Mouse (Mus musculus) neural tube, embryonic 13.5 days (tissue): ENCODE data around the gene Psmb1. TPM values are rescaled to one million over a fixed set of nuclear protein-coding genes. Genes with fewer than 3 reads are reported as not detected.
A peak's percentile ranks its signal among the peaks of the same experiment; 100 is the strongest.

Source experiments
- ATAC-seq: fragments of 200-750 bp; cut with Nextera tagmentation; 2 replicates; pipeline ENCODE4 v1.8.0; 2017; ENCODE audit warnings: low read depth, mild to moderate bottlenecking, moderate TSS enrichment, moderate library complexity
- H3K27ac ChIP-seq: fragments of 300-500 bp; sonication (generic); replicated peaks from 2 replicates; pipeline ENCODE4 v1.5.1; 2015; ENCODE audit warnings: moderate library complexity, mild to moderate bottlenecking, inconsistent platforms
- H3K27me3 ChIP-seq: fragments of 300-500 bp; sonication (generic); 2 replicates; pipeline ENCODE4 v1.6.1; 2015; ENCODE audit warnings: mild to moderate bottlenecking, inconsistent platforms
- H3K36me3 ChIP-seq: fragments of 300-500 bp; sonication (generic); 2 replicates; pipeline ENCODE4 v1.6.1; 2015; ENCODE audit warnings: mild to moderate bottlenecking, inconsistent platforms
- H3K4me1 ChIP-seq: fragments of 300-500 bp; sonication (generic); replicated peaks from 2 replicates; pipeline ENCODE4 v1.6.1; 2015; ENCODE audit warnings: inconsistent platforms
- H3K4me2 ChIP-seq: fragments of 300-500 bp; sonication (generic); 2 replicates; pipeline ENCODE4 v1.6.1; 2015; ENCODE audit warnings: inconsistent platforms, mild to moderate bottlenecking, moderate library complexity
- H3K4me3 ChIP-seq: fragments of 300-500 bp; sonication (generic); 2 replicates; pipeline ENCODE4 v1.5.1; 2015; ENCODE audit warnings: mild to moderate bottlenecking, inconsistent platforms
- H3K9ac ChIP-seq: fragments of 300-500 bp; sonication (generic); 2 replicates; pipeline ENCODE4 v1.6.1; 2015; ENCODE audit warnings: moderate library complexity, mild to moderate bottlenecking, inconsistent platforms
- H3K9me3 ChIP-seq: fragments of 300-500 bp; sonication (generic); 2 replicates; pipeline ENCODE4 v1.6.1; 2016; ENCODE audit warnings: inconsistent platforms
- WGBS: fragments of 180-500 bp; shearing (Covaris S2); methylation state at CpG from one replicate; pipeline ENCODE4 v1.1.7; 2015; 5-methylcytosine and 5-hydroxymethylcytosine counted together
- polyA plus RNA-seq: library from polyadenylated mRNA; unstranded; fragments of >200 nt; fragmentation: Nextera tagmentation; extraction: Ambion mirVana; gene quantifications from 2 replicates; pipeline ENCODE4 v1.2.1, GENCODE M21; 2015

Psmb1 gene
- polyA plus RNA-seq, 1 experiment from 2014 or later, result 289 TPM

GRCm38 (mm10) chr17:15526304-15526703, 26.8 kb upstream of the Psmb1 start:
- H3K4me1 ChIP-seq, result peaks cover 21% of the 10 kb centered on the region
- H3K36me3 ChIP-seq, result peaks cover 36% of the 10 kb centered on the region
- no peak overlapping the region for H3K27ac ChIP-seq
- 18% methylated on average over 10 of the region's 10 CpGs for WGBS
- H3K9me3 ChIP-seq, result no peaks in the 10 kb centered on the region
- H3K27me3 ChIP-seq, result no peaks in the 10 kb centered on the region
- H3K4me2 ChIP-seq, result peak overlapping the region; percentile 64
- no peak for ATAC-seq
- peak overlapping the region; percentile 87 for H3K9ac ChIP-seq
- peak overlapping the region; percentile 83 for H3K4me3 ChIP-seq

DNA sequence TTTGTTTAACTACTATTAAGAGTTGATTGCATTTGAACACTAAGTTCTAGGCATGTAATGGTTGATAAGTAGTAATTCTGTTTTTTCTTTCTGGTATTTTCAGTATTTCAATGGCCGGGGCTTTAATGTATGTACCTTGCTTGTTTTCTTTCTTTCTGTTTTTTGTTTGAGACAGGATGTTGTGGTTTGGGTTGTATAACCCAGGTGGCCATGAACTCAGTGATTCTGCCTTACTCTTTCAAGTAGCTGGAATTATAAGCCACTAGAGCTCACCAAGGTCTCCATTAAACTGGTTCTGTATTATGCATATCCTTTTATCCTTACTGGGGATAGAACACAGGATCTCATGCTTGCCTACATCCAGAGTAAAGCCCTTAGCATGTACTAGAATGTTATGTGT, 19.2 kb upstream of the Psmb1 start:
- Histone ChIP-seq H3K4me1 (no peaks in the 10 kb centered on the region), H3K4me2 (no peak overlapping the region), H3K27me3 (no peaks in the 10 kb centered on the region), H3K9me3 (no peaks in the 10 kb centered on the region), H3K36me3 (peaks cover 93% of the 10 kb centered on the region), H3K9ac (no peak overlapping the region), H3K27ac (no peak overlapping the region), H3K4me3 (no peak overlapping the region)
- 96% methylated on average over 1 of the region's 1 CpGs for WGBS
- ATAC-seq, result no peak

DNA sequence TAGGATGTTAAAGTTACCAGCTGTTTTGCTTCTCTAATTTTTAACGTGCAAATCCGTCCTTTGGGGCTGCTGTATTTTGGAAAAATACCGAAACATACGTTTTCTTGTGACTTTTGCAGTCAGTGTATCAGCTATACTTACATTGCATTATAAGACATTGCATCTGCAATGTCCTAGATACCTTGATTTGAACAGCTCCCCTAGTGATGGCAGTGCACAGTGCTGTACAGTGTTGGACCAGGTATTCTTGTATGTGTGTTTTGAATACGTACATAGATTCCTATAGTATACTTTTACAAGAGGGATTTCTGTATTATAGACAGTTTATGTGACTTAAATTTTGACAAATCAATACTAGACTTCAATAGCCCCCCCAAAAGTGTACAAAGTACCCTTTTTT, 18.6 kb upstream of the Psmb1 start:
- Histone ChIP-seq H3K27me3 (no peaks in the 10 kb centered on the region), H3K4me1 (no peaks in the 10 kb centered on the region), H3K9me3 (no peaks in the 10 kb centered on the region), H3K4me2 (no peak overlapping the region), H3K4me3 (no peak overlapping the region), H3K9ac (no peak overlapping the region), H3K27ac (no peak overlapping the region), H3K36me3 (peaks cover 95% of the 10 kb centered on the region)
- no peak for ATAC-seq
- WGBS, result 93% methylated on average over 5 of the region's 5 CpGs

GRCm38 (mm10) chr17:15517776-15518175, 18.2 kb upstream of the Psmb1 start:
- no peaks in the 10 kb centered on the region for H3K27me3 ChIP-seq
- peaks cover 95% of the 10 kb centered on the region for H3K36me3 ChIP-seq
- H3K9ac ChIP-seq, result no peak overlapping the region
- H3K4me2 ChIP-seq, result no peak overlapping the region
- WGBS, result 76% methylated on average over 5 of the region's 5 CpGs
- H3K4me3 ChIP-seq, result no peak overlapping the region
- ATAC-seq, result no peak
- H3K9me3 ChIP-seq, result no peaks in the 10 kb centered on the region
- no peaks in the 10 kb centered on the region for H3K4me1 ChIP-seq
- no peak overlapping the region for H3K27ac ChIP-seq

DNA sequence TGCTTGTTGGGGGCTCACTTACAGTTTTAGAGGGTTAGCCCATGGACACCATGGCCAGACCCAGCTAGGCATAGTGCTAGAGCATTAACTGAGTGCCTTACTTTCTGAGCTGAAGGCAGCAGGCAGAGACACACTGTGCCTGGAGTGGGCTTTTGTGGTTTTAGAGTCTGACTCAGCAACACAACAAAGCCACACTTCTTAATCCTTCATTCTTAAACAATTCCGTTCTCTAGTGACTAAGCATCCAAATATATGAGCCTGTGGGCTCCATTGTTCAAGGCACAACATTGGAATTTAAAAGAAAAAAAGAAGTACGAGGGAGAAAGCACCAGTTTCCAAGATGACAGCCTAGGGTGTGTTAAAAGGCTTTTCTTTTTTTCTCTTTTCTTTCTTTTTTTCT, 11.1 kb upstream of the Psmb1 start:
- Histone ChIP-seq H3K27ac (no peak overlapping the region), H3K9me3 (no peaks in the 10 kb centered on the region), H3K9ac (no peak overlapping the region), H3K27me3 (no peaks in the 10 kb centered on the region), H3K4me1 (no peaks in the 10 kb centered on the region), H3K4me2 (no peak overlapping the region), H3K36me3 (peaks cover 96% of the 10 kb centered on the region), H3K4me3 (no peak overlapping the region)
- 40% methylated on average over 2 of the region's 2 CpGs for WGBS
- no peak for ATAC-seq

GRCm38 (mm10) chr17:15498753-15499113, 818 bp downstream of the Psmb1 start:
- H3K27me3 ChIP-seq, result no peaks in the 10 kb centered on the region
- no peaks in the 10 kb centered on the region for H3K9me3 ChIP-seq
- H3K4me1 ChIP-seq, result peaks cover 50% of the 10 kb centered on the region
- H3K4me3 ChIP-seq, result peak overlapping the region; percentile 96
- 49% methylated on average over 7 of the region's 7 CpGs for WGBS
- ATAC-seq, result no peak
- peak overlapping the region; percentile 89 for H3K9ac ChIP-seq
- peaks cover 22% of the 10 kb centered on the region for H3K36me3 ChIP-seq
- H3K27ac ChIP-seq, result peak overlapping the region; percentile 94
- H3K4me2 ChIP-seq, result peak overlapping the region; percentile 97

GRCm38 (mm10) chr17:15497882-15498752, 1.4 kb downstream of the Psmb1 start:
- Histone ChIP-seq H3K4me1 (peaks cover 50% of the 10 kb centered on the region), H3K9ac (peak overlapping the region; percentile 89), H3K9me3 (no peaks in the 10 kb centered on the region), H3K36me3 (peaks cover 24% of the 10 kb centered on the region), H3K4me3 (peak overlapping the region; percentile 96), H3K27me3 (no peaks in the 10 kb centered on the region), H3K27ac (peak overlapping the region; percentile 94), H3K4me2 (peak overlapping the region; percentile 97)
- under 1% methylated on average over 50 of the region's 50 CpGs for WGBS
- ATAC-seq, result peak; percentile 96

- no peak for ATAC-seq
- no peaks in the 10 kb centered on the region for H3K9me3 ChIP-seq
- H3K4me2 ChIP-seq, result no peak overlapping the region
- H3K27me3 ChIP-seq, result no peaks in the 10 kb centered on the region
- H3K27ac ChIP-seq, result no peak overlapping the region
- peaks cover 10% of the 10 kb centered on the region for H3K4me1 ChIP-seq
- 95% methylated on average over 7 of the region's 7 CpGs for WGBS
- H3K4me3 ChIP-seq, result no peak overlapping the region
- peaks cover 64% of the 10 kb centered on the region for H3K36me3 ChIP-seq
- no peak overlapping the region for H3K9ac ChIP-seq
Observed at GRCm38 (mm10) chr17:15490542-15490941, 9.0 kb downstream of the Psmb1 start.

- Histone ChIP-seq H3K27ac (no peak overlapping the region), H3K4me2 (no peak overlapping the region), H3K27me3 (no peaks in the 10 kb centered on the region), H3K36me3 (peaks cover 81% of the 10 kb centered on the region), H3K4me3 (no peak overlapping the region), H3K9ac (no peak overlapping the region), H3K9me3 (no peaks in the 10 kb centered on the region), H3K4me1 (no peaks in the 10 kb centered on the region)
- WGBS, result 88% methylated on average over 4 of the region's 4 CpGs
- no peak for ATAC-seq
Observed at GRCm38 (mm10) chr17:15472671-15473070, 26.9 kb downstream of the Psmb1 start.

GRCm38 (mm10) chr17:15467669-15468068, 31.9 kb downstream of the Psmb1 start:
- H3K9ac ChIP-seq, result no peak overlapping the region
- no peaks in the 10 kb centered on the region for H3K4me1 ChIP-seq
- no peak overlapping the region for H3K27ac ChIP-seq
- no peaks in the 10 kb centered on the region for H3K27me3 ChIP-seq
- no peaks in the 10 kb centered on the region for H3K9me3 ChIP-seq
- no peak overlapping the region for H3K4me3 ChIP-seq
- 29% methylated on average over 5 of the region's 5 CpGs for WGBS
- peaks cover 37% of the 10 kb centered on the region for H3K36me3 ChIP-seq
- ATAC-seq, result peak; percentile 52; the same call in 1 of the 2 replicates
- H3K4me2 ChIP-seq, result no peak overlapping the region

DNA sequence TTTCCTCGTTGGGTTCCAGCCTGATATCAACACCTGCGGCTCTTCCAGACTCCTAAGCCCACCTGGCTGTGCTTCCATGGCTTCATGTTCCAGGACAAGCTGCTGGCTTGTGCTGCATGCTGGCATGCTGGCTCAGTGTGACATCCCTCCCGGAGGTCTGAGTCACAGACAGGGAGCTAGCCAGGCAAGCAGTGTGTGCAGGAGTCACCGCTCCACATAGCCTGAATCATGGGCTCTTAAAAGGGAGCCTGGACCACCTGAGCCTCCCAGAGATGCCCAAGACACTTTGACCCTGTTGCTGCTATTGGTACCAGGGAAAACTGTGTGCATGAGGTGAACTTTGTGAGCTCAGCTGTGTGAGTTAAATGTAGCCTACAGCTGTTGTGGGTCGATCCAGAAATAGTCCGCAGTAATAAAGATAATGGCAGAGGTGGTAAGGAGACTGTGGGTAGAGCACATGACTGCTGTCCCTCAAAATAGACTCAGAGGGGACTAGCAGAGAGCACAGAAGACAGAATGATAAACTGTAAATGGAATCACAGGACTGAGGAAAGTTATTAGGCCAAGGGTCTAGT, 37.5 kb downstream of the Psmb1 start:
- no peaks in the 10 kb centered on the region for H3K27me3 ChIP-seq
- H3K9me3 ChIP-seq, result no peaks in the 10 kb centered on the region
- ATAC-seq, result no peak
- H3K4me3 ChIP-seq, result no peak overlapping the region
- peaks cover 13% of the 10 kb centered on the region; the same call in 1 of the 2 replicates for H3K36me3 ChIP-seq
- no peak overlapping the region for H3K4me2 ChIP-seq
- H3K27ac ChIP-seq, result no peak overlapping the region
- H3K9ac ChIP-seq, result no peak overlapping the region
- WGBS, result 91% methylated on average over 6 of the region's 6 CpGs
- no peaks in the 10 kb centered on the region for H3K4me1 ChIP-seq

DNA sequence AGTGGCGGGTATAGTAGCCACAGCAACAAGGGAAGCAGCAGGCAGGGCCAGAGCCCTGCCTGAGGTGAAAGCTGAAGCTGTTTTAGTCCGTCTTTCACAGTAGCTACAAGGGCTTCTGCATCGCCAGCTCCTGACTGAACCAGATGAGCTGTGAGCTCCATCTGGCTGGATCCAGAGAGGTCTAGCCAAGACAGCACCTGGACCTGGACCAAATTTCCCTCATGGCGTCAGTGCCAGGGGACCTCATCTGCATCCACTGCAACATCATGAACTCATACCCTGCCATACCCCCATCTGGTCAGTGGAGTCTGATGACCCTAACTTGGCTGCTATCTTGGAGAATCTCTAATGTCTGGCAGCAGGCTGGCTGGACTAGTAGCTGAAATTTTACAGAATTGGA, 39.8 kb downstream of the Psmb1 start:
- Histone ChIP-seq H3K27me3 (no peaks in the 10 kb centered on the region), H3K9ac (no peak overlapping the region), H3K36me3 (peaks cover 9% of the 10 kb centered on the region; the same call in 1 of the 2 replicates), H3K27ac (no peak overlapping the region), H3K9me3 (no peaks in the 10 kb centered on the region), H3K4me2 (no peak overlapping the region), H3K4me3 (no peak overlapping the region), H3K4me1 (no peaks in the 10 kb centered on the region)
- 93% methylated on average over 4 of the region's 4 CpGs for WGBS
- peak; percentile 27; the same call in 1 of the 2 replicates for ATAC-seq
